Mouse (Mus musculus) CH12.LX (cell line): ENCODE measurements at regions not wholly inside any gene's neighbourhood (a gene's known extent, or its start where the extent isn't known, plus 50 kb on each side); places are given as distances from the start of the nearest gene placed in this dataset.

Source experiments
- DNase-seq: peaks from one replicate; pipeline ENCODE4 v3.0.0-alpha.2; 2013; ENCODE audit errors: extremely low read depth
- H3K27ac ChIP-seq: 2 replicates; pipeline ENCODE4 v1.5.1; 2012; ENCODE audit warnings: low read depth, mild to moderate bottlenecking, control low read depth, moderate library complexity; ENCODE audit not compliant: insufficient read depth
- H3K27me3 ChIP-seq: replicated peaks from 2 replicates; pipeline ENCODE3; 2012; ENCODE audit warnings: inconsistent platforms
- H3K36me3 ChIP-seq, 2 experiments: replicated peaks in 1 of 2; 2 replicates each; pipeline versions ENCODE3 to v1.6.1; 2012; ENCODE audit warnings: inconsistent platforms in 1 of 2, low read length in 1 of 2, mild to moderate bottlenecking in 1 of 2, mixed read lengths in 1 of 2, moderate library complexity in 1 of 2; ENCODE audit not compliant: control insufficient read depth in 1 of 2, insufficient read depth in 1 of 2
- H3K4me1 ChIP-seq, 2 experiments: 2 replicates each; pipeline ENCODE4 v1.6.1; 2012; ENCODE audit warnings: inconsistent platforms in 1 of 2, moderate library complexity in 1 of 2; ENCODE audit not compliant: insufficient read depth in 2 of 2, control insufficient read depth in 1 of 2
- H3K4me2 ChIP-seq: 2 replicates; pipeline ENCODE4 v1.6.1; 2012; ENCODE audit warnings: low read depth, mild to moderate bottlenecking, control low read depth; ENCODE audit not compliant: poor library complexity, insufficient read depth, severe bottlenecking
- H3K4me3 ChIP-seq, 3 experiments: fragments of 150-350 bp in 1 of 3; sonication (generic) in 1 of 3; replicated peaks in 1 of 3; 2 replicates each; pipeline versions ENCODE3 to v1.5.1; 2011 to 2012; ENCODE audit warnings: low read depth in 2 of 3, low read length in 2 of 3, mild to moderate bottlenecking in 2 of 3, moderate library complexity in 2 of 3, control low read depth in 1 of 3, improper control_type of control experiment in 1 of 3, inconsistent platforms in 1 of 3, mixed read lengths in 1 of 3; ENCODE audit not compliant: poor library complexity in 1 of 3
- H3K79me2 ChIP-seq: replicated peaks from 2 replicates; pipeline ENCODE4 v1.6.1; 2012; ENCODE audit warnings: mild to moderate bottlenecking, moderate library complexity; ENCODE audit not compliant: control insufficient read depth, poor library complexity, insufficient read depth, severe bottlenecking; ENCODE audit errors: extremely low read depth
- H3K9ac ChIP-seq: 2 replicates; pipeline ENCODE4 v1.6.1; 2012; ENCODE audit warnings: low read depth, mild to moderate bottlenecking, control low read depth, moderate library complexity; ENCODE audit not compliant: insufficient read depth
- H3K9me3 ChIP-seq: replicated peaks from 2 replicates; pipeline ENCODE3; 2012; ENCODE audit warnings: low read length, inconsistent platforms, mixed read lengths
- BHLHE40 ChIP-seq: IDR thresholded peaks from 2 replicates; pipeline ENCODE4 v1.6.1; 2011; ENCODE audit warnings: mild to moderate bottlenecking, low read depth, low read length, improper control_type of control experiment
- E2F4 ChIP-seq: IDR thresholded peaks from 2 replicates; pipeline ENCODE4 v1.6.1; 2011; ENCODE audit warnings: low read depth, low read length, improper control_type of control experiment; ENCODE audit not compliant: insufficient replicate concordance
- EP300 ChIP-seq: IDR thresholded peaks from 2 replicates; pipeline ENCODE4 v1.6.1; 2011; ENCODE audit warnings: low read length, improper control_type of control experiment
- GABPA ChIP-seq: IDR thresholded peaks from 2 replicates; pipeline ENCODE4 v1.6.1; 2012; ENCODE audit warnings: low read depth, low read length, improper control_type of control experiment, inconsistent platforms; ENCODE audit not compliant: insufficient replicate concordance
- HCFC1 ChIP-seq: IDR thresholded peaks from 2 replicates; pipeline ENCODE4 v1.6.1; 2012; ENCODE audit warnings: low read depth, mild to moderate bottlenecking, inconsistent platforms, low read length, improper control_type of control experiment
- JUN ChIP-seq: IDR thresholded peaks from 2 replicates; pipeline ENCODE4 v1.6.1; 2011; ENCODE audit warnings: low read depth, mild to moderate bottlenecking, low read length, improper control_type of control experiment, moderate library complexity; ENCODE audit not compliant: insufficient read depth
- JUND ChIP-seq: conservative IDR thresholded peaks from 2 replicates; pipeline ENCODE4 v1.6.1; 2011; ENCODE audit warnings: low read depth, low read length, improper control_type of control experiment
- MAX ChIP-seq: IDR thresholded peaks from 2 replicates; pipeline ENCODE4 v1.6.1; 2011; ENCODE audit warnings: low read length, improper control_type of control experiment
- MEF2A ChIP-seq: IDR thresholded peaks from 2 replicates; pipeline ENCODE4 v1.6.1; 2014; ENCODE audit warnings: low read depth, mild to moderate bottlenecking, inconsistent platforms, low read length, improper control_type of control experiment, borderline replicate concordance
- MXI1 ChIP-seq: IDR thresholded peaks from 2 replicates; pipeline ENCODE4 v1.6.1; 2011; ENCODE audit warnings: mild to moderate bottlenecking, low read depth, low read length, improper control_type of control experiment
- MYC ChIP-seq: IDR thresholded peaks from 2 replicates; pipeline ENCODE4 v1.6.1; 2011; ENCODE audit warnings: low read depth, mild to moderate bottlenecking, improper control_type of control experiment, low read length
- POLR2AphosphoS2 ChIP-seq: IDR thresholded peaks from 2 replicates; pipeline ENCODE4 v1.6.1; 2011; ENCODE audit warnings: low read depth, low read length, improper control_type of control experiment
- SIN3A ChIP-seq: IDR thresholded peaks from 2 replicates; pipeline ENCODE4 v1.6.1; 2012; ENCODE audit warnings: low read length, improper control_type of control experiment, inconsistent platforms
- UBTF ChIP-seq: IDR thresholded peaks from 2 replicates; pipeline ENCODE4 v1.6.1; 2012; ENCODE audit warnings: low read depth, mild to moderate bottlenecking, inconsistent platforms, low read length, improper control_type of control experiment, moderate library complexity
- USF1 ChIP-seq: IDR thresholded peaks from 2 replicates; pipeline ENCODE4 v1.6.1; 2014; ENCODE audit warnings: low read depth, mild to moderate bottlenecking, inconsistent platforms, low read length, improper control_type of control experiment
- USF2 ChIP-seq: conservative IDR thresholded peaks from 2 replicates; pipeline ENCODE4 v1.6.1; 2011; ENCODE audit warnings: low read depth, low read length, improper control_type of control experiment
- ZC3H11A ChIP-seq: IDR thresholded peaks from 2 replicates; pipeline ENCODE4 v1.6.1; 2012; ENCODE audit warnings: low read depth, mild to moderate bottlenecking, inconsistent platforms, low read length, improper control_type of control experiment
- ZNF384 ChIP-seq: IDR thresholded peaks from 2 replicates; pipeline ENCODE4 v1.6.1; 2012; ENCODE audit warnings: low read depth, low read length, improper control_type of control experiment, inconsistent platforms
- dilution Hi-C: fragments of 300-500 bp; cut with MboI; formaldehyde crosslinking; loops from 2 replicates; pipeline ENCODE4 v1.14.3; 2020; ENCODE audit warnings: low sequenced_read_pairs; ENCODE audit not compliant: extremely low pct_unique_long_range_greater_than_20kb, extremely low pct_ligation_motif_present
- in situ Hi-C: fragments of 300-500 bp; cut with MboI; formaldehyde crosslinking; loops from 3 replicates; pipeline ENCODE4 v1.14.3; 2019; ENCODE audit warnings: low sequenced_read_pairs, low pct_ligation_motif_present, low pct_unique_long_range_greater_than_20kb, mixed read lengths

DNA sequence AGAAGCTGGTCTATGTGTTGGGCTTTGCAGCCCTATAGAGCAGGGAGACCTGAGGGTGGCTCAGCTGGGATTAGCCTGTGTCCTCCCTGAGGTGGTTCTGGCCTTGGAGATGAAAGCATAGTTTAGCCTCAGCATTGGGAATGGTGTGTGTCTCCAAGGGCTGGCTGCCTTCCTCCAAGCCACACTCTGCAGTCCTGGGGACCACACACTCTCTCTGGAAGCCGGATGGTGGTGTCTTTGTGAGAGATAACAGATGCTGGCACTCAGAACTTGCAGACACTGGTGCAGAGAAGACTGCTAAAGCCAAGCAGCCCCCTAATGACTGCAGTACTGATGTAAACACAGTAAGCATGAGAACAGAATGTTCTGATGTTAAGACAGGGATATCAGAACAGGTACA lies 243.2 kb downstream of the Zfp326 start:
- in situ Hi-C loops: no loop called here

DNA sequence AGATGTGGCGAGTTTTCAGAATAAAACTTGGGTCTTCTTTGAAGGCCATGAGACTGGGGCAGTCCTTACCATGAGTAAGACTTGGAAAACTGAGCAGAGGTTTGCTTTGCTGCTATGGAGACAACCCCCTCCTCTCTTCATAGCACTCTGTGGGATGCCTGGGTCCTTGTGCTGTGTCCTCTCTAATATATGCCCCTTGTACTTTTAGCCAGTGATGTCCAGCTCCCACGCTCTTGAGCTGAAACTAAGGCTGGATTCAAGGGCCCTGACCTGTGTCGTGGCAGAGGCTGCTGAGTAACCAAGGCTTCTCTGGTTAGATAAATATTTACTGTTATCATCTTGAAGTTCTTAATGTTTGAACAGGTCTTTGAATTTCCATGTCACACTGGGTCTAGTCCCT lies 236.8 kb downstream of the Zfp326 start:
- Histone ChIP-seq H3K36me3 (no peaks in the 10 kb centered on the region), H3K4me1 (no peaks in the 10 kb centered on the region), H3K4me3 (no peak overlapping the region), H3K9ac (no peak overlapping the region), H3K9me3 (no peaks in the 10 kb centered on the region), H3K27ac (no peak overlapping the region), H3K27me3 (no peaks in the 10 kb centered on the region), H3K4me2 (no peak overlapping the region), H3K79me2 (no peaks in the 10 kb centered on the region)
- TF ChIP-seq MXI1: no peak
- no peak for TF ChIP-seq ZC3H11A
- dilution Hi-C loops (no loop called here), in situ Hi-C loops (no loop called here)
- DNase-seq: no peak

More for the DNA sequence above, 243.2 kb downstream of the Zfp326 start:
- Histone ChIP-seq H3K9ac (no peak overlapping the region), H3K4me2 (no peak overlapping the region), H3K79me2 (no peaks in the 10 kb centered on the region), H3K9me3 (no peaks in the 10 kb centered on the region), H3K4me1 (no peaks in the 10 kb centered on the region)
- DNase-seq: no peak
- TF ChIP-seq SIN3A: no peak
- no peak for TF ChIP-seq HCFC1
- TF ChIP-seq, all 38 proteins: peak for 0
- H3K4me3 ChIP-seq: no peak overlapping the region
- H3K27me3 ChIP-seq: peaks cover 2% of the 10 kb centered on the region
- H3K36me3 ChIP-seq: no peaks in the 10 kb centered on the region
- no peak overlapping the region for H3K27ac ChIP-seq
- dilution Hi-C loops: no loop called here

DNA sequence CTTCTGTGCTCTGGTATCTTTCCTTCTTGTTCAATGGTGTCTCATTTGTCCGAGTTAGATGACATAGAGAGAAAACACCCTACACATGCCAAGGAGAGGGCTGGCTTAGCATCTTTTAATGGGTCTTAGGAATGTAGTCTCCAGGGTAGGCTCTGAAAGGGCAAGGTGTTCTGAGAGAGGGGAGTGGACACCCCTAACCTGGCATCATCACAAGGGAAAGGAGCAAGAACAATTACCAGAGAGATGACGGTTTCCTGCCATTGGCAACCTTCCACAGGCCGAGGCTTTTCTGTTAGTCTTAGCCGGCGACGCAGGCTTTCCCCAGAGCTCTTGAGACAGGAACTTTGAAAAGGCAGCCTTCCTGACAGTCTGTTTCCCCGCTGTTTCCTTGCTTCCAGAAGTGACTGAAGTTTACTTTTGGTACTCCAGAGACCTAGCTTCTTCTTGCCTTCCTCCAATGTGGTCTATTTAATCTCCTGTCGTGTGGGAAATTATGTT lies 232.2 kb downstream of the Zfp326 start:
- H3K79me2 ChIP-seq: no peaks in the 10 kb centered on the region
- H3K27me3 ChIP-seq: peaks cover 4% of the 10 kb centered on the region
- no peak overlapping the region for H3K4me3 ChIP-seq
- in situ Hi-C loops: no loop called here
- no peak for TF ChIP-seq MEF2A
- TF ChIP-seq BHLHE40: no peak
- no peak for TF ChIP-seq EP300
- TF ChIP-seq ZNF384: no peak
- no peak for TF ChIP-seq JUND
- TF ChIP-seq GABPA: no peak
- TF ChIP-seq MAX: no peak
- no peak for TF ChIP-seq MYC
- no peak for TF ChIP-seq E2F4
- no peak for TF ChIP-seq JUN
- TF ChIP-seq POLR2AphosphoS2: no peak
- no peak for TF ChIP-seq UBTF
- no peak for TF ChIP-seq USF2
- TF ChIP-seq USF1: no peak
- dilution Hi-C loops: no loop called here
- H3K27ac ChIP-seq: no peak overlapping the region
- no peak for DNase-seq
- no peaks in the 10 kb centered on the region for H3K36me3 ChIP-seq
- H3K9me3 ChIP-seq: no peaks in the 10 kb centered on the region
- H3K9ac ChIP-seq: no peak overlapping the region
- H3K4me2 ChIP-seq: no peak overlapping the region
- H3K4me1 ChIP-seq: no peaks in the 10 kb centered on the region
